Mouse (Mus musculus): ENCODE data around the gene Nr2c1.

Nr2c1 gene

GRCm38 (mm10) chr10:94147756-94148531 is at the start of gene Nr2c1:
TSS of gene Nr2c1 (plus strand) at chr10:94148023.
- DNase-seq (ENCODE audit: low spot score in 2 of 2): peak; percentile 86 to 88

GRCm38 (mm10) chr10:94098100-94098499 is 49.7 kb upstream of the Nr2c1 start:
- DNase-seq (ENCODE audit: low spot score in 2 of 2): no peak

- DNase-seq (ENCODE audit: low spot score in 2 of 2): no peak
Observed at GRCm38 (mm10) chr10:94105498-94105897, 42.3 kb upstream of the Nr2c1 start.

- no peak for DNase-seq (ENCODE audit: low spot score in 2 of 2)
Observed at GRCm38 (mm10) chr10:94107168-94107567, 40.7 kb upstream of the Nr2c1 start.

- no peak for DNase-seq (ENCODE audit: low spot score in 2 of 2)
Observed at GRCm38 (mm10) chr10:94107607-94108006, 40.2 kb upstream of the Nr2c1 start.

GRCm38 (mm10) chr10:94108791-94109190 is 39.0 kb upstream of the Nr2c1 start:
- no peak for DNase-seq (ENCODE audit: low spot score in 2 of 2)

GRCm38 (mm10) chr10:94110834-94111754 is 36.7 kb upstream of the Nr2c1 start:
- DNase-seq (ENCODE audit: low spot score in 2 of 2): no peak

- DNase-seq (ENCODE audit: low spot score in 2 of 2): no peak
Observed at GRCm38 (mm10) chr10:94112207-94112606, 35.6 kb upstream of the Nr2c1 start.

- peak; percentile 56 to 64 for DNase-seq (ENCODE audit: low spot score in 2 of 2)
Observed at GRCm38 (mm10) chr10:94115893-94116599, 31.8 kb upstream of the Nr2c1 start.

- DNase-seq (ENCODE audit: low spot score in 2 of 2): no peak
Observed at GRCm38 (mm10) chr10:94116781-94117340, 31.0 kb upstream of the Nr2c1 start.

GRCm38 (mm10) chr10:94117916-94118315 is 29.9 kb upstream of the Nr2c1 start:
- DNase-seq (ENCODE audit: low spot score in 2 of 2): no peak

- no peak for DNase-seq (ENCODE audit: low spot score in 2 of 2)
Observed at GRCm38 (mm10) chr10:94118993-94119392, 28.8 kb upstream of the Nr2c1 start.

GRCm38 (mm10) chr10:94120676-94121075 is 27.1 kb upstream of the Nr2c1 start:
- DNase-seq (ENCODE audit: low spot score in 2 of 2): no peak

- DNase-seq (ENCODE audit: low spot score in 2 of 2): no peak
Observed at GRCm38 (mm10) chr10:94122595-94122994, 25.2 kb upstream of the Nr2c1 start.

GRCm38 (mm10) chr10:94123581-94123980 is 24.2 kb upstream of the Nr2c1 start:
- DNase-seq (ENCODE audit: low spot score in 2 of 2): no peak

- no peak for DNase-seq (ENCODE audit: low spot score in 2 of 2)
Observed at GRCm38 (mm10) chr10:94124376-94124775, 23.4 kb upstream of the Nr2c1 start.

GRCm38 (mm10) chr10:94129680-94130119 is 18.1 kb upstream of the Nr2c1 start:
- no peak for DNase-seq (ENCODE audit: low spot score in 2 of 2)

- no peak for DNase-seq (ENCODE audit: low spot score in 2 of 2)
Observed at GRCm38 (mm10) chr10:94133081-94133480, 14.7 kb upstream of the Nr2c1 start.

GRCm38 (mm10) chr10:94133674-94134073 is 14.1 kb upstream of the Nr2c1 start:
- DNase-seq (ENCODE audit: low spot score in 2 of 2): no peak

GRCm38 (mm10) chr10:94134535-94135390 is 13.1 kb upstream of the Nr2c1 start:
- DNase-seq (ENCODE audit: low spot score in 2 of 2): no peak
